Mouse (Mus musculus) heart, embryonic 11.5 days (tissue): ENCODE results near the gene Gpx3. TPM values are rescaled to one million over a fixed set of nuclear protein-coding genes. Genes with fewer than 3 reads are reported as not detected.

Experiments used
- ATAC-seq: fragments of 200-750 bp; cut with Nextera tagmentation; replicated peaks from 2 replicates; pipeline ENCODE4 v1.8.0; 2017; ENCODE audit warnings: moderate library complexity; ENCODE audit not compliant: insufficient number of reproducible peaks, low FRiP score, low TSS enrichment
- H3K27ac ChIP-seq: fragments of 300-500 bp; sonication (generic); 2 replicates; pipeline ENCODE4 v1.5.1; 2014; ENCODE audit warnings: mild to moderate bottlenecking, low read depth, low read length
- H3K27me3 ChIP-seq: fragments of 300-500 bp; sonication (generic); 2 replicates; pipeline ENCODE4 v1.6.1; 2014; ENCODE audit warnings: mild to moderate bottlenecking, low read length, mixed read lengths; ENCODE audit not compliant: control insufficient read depth, insufficient read depth
- H3K36me3 ChIP-seq: fragments of 300-500 bp; sonication (generic); 2 replicates; pipeline ENCODE4 v1.6.1; 2014; ENCODE audit warnings: mild to moderate bottlenecking, low read length, moderate library complexity, mixed read lengths; ENCODE audit not compliant: control insufficient read depth, insufficient read depth
- H3K4me1 ChIP-seq: fragments of 300-500 bp; sonication (generic); 2 replicates; pipeline ENCODE4 v1.6.1; 2014; ENCODE audit warnings: low read length; ENCODE audit not compliant: control insufficient read depth, insufficient read depth
- H3K4me2 ChIP-seq: fragments of 300-500 bp; sonication (generic); 2 replicates; pipeline ENCODE4 v1.6.1; 2014; ENCODE audit warnings: mild to moderate bottlenecking, moderate library complexity
- H3K4me3 ChIP-seq: fragments of 300-500 bp; sonication (generic); 2 replicates; pipeline ENCODE4 v1.5.1; 2014; ENCODE audit warnings: low read depth, low read length
- H3K9ac ChIP-seq: fragments of 300-500 bp; sonication (generic); 2 replicates; pipeline ENCODE4 v1.6.1; 2014; ENCODE audit warnings: mild to moderate bottlenecking, low read depth, low read length, moderate library complexity
- H3K9me3 ChIP-seq: fragments of 300-500 bp; sonication (generic); replicated peaks from 2 replicates; pipeline ENCODE4 v1.6.1; 2016; ENCODE audit warnings: low read length; ENCODE audit not compliant: control insufficient read depth
- WGBS: fragments of 180-500 bp; shearing (Covaris S2); extraction: QIAGEN DNeasy Blood & Tissue Kit; methylation state at CpG from one replicate; pipeline ENCODE4 v1.1.7; 2014; ENCODE audit not compliant: insufficient replicate concordance; 5-methylcytosine and 5-hydroxymethylcytosine counted together
- polyA plus RNA-seq: library from polyadenylated mRNA; unstranded; fragments of >200 nt; fragmentation: Nextera tagmentation; extraction: Ambion mirVana; gene quantifications from 2 replicates; pipeline ENCODE4 v1.2.1, GENCODE M21; 2014

Gene Gpx3
- polyA plus RNA-seq, 1 experiment from 2014 or later: 1,579 TPM

DNA sequence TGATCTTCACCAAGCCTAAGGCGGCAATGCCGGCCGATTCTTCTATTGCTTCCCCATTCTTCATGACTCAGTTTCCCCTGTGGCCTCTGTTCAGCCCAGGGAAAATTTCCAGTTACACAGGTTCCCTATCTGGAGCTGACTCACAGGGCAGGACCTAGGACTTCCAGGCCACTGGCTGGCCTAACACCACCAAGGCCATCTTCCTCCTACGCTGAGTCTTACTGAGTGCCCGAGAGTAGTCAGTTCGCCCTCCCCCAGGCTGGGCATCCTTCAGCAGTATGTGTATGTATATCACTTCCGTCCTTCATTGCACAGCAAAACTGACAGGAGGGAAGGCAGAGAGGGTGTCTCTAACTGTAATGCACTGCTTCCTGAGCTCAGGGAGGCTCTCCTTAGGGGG lies 31.9 kb downstream of the Gpx3 start:
- Histone ChIP-seq H3K4me1 (peaks cover 12% of the 10 kb centered on the region), H3K36me3 (peaks cover 5% of the 10 kb centered on the region), H3K4me2 (no peak overlapping the region), H3K27me3 (no peaks in the 10 kb centered on the region), H3K9me3 (no peaks in the 10 kb centered on the region), H3K9ac (no peak overlapping the region), H3K27ac (no peak overlapping the region), H3K4me3 (no peak overlapping the region)
- ATAC-seq: no peak
- 92% methylated on average over 7 of the region's 7 CpGs for WGBS

DNA sequence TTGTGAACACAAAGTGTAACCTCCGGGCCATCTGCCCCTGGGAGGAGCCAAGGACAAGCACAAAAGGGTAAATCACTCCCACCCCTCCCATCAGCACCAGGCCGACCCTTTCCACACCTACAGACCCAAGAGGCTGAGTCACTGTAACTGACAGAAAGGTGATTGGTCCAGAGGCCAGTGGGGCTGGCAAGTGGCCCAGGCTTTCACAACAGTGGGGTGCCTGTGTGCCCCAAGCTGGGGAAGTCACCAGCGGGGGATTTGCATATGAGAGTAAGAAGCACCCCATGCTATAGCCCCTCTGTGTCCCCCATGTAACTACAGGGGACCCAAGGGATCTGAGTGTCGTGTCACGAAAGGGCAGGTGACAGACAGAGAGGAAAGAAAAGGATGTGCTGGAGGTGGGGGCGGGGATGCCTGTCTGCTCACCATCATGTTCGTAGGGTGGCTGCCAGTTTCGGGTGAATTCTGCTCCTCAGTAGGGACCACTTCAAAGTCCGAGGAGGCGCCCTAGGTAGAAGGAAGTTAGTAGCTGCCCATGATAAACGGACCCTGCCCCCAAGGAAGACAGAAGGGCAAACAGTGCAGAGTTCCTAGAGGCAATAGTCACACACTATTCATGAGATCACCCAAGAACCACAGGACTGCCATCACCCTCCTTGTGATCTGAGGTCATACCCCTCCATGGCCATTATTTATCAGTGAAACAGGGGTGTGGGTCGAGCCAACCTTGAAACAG lies 34.0 kb downstream of the Gpx3 start:
- H3K9ac ChIP-seq: no peak overlapping the region
- H3K9me3 ChIP-seq: no peaks in the 10 kb centered on the region
- ATAC-seq: no peak
- no peak overlapping the region for H3K27ac ChIP-seq
- peaks cover 15% of the 10 kb centered on the region for H3K4me1 ChIP-seq
- peaks cover 4% of the 10 kb centered on the region for H3K36me3 ChIP-seq
- no peak overlapping the region for H3K4me2 ChIP-seq
- 36% methylated on average over 12 of the region's 12 CpGs for WGBS
- no peaks in the 10 kb centered on the region for H3K27me3 ChIP-seq
- no peak overlapping the region for H3K4me3 ChIP-seq

DNA sequence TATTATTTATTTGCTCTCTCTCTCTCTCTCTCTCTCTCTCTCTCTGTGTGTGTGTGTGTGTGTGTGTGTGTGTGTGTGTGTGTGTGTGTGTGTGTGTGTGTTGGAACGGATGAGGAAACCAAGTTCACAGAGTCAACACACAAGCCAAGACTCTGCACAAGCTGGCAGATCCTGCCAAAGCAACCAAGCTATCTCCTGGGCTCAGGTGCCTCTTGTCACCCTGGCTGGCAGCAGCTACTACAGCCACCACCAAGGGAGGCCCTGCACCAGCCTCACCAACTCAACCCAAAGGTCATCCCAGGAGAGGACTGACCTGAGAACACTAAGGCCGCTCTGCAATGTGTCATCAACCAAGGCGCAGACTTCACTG lies 34.5 kb downstream of the Gpx3 start:
- H3K9me3 ChIP-seq: no peaks in the 10 kb centered on the region
- ATAC-seq: no peak
- no peak overlapping the region for H3K9ac ChIP-seq
- WGBS: 75% methylated on average over 3 of the region's 3 CpGs
- peaks cover 4% of the 10 kb centered on the region for H3K36me3 ChIP-seq
- no peak overlapping the region for H3K4me3 ChIP-seq
- no peak overlapping the region for H3K4me2 ChIP-seq
- H3K27ac ChIP-seq: no peak overlapping the region
- H3K4me1 ChIP-seq: peaks cover 15% of the 10 kb centered on the region
- no peaks in the 10 kb centered on the region for H3K27me3 ChIP-seq

DNA sequence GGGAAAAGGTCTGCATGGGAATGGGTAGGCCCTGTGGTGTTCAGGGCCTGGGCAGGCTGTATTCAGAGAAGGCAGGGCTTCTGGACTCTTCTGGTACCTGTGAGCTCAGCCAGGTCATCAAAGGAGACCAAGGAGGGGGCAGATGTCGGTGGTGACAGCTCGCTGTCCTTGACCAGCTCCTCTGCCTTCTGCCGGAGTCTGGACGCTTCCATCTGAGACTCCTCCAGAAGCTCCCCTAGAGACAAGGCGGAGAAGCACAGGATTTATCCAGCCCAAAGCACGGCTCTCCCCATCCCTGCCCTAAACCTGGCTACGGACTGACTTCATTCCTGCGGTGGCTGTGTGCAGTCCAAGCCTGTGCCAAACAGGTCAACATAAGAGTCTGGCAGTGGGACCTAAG lies 37.2 kb downstream of the Gpx3 start:
- Histone ChIP-seq H3K4me1 (peaks cover 15% of the 10 kb centered on the region), H3K27me3 (no peaks in the 10 kb centered on the region), H3K9me3 (no peaks in the 10 kb centered on the region), H3K4me2 (no peak overlapping the region), H3K4me3 (no peak overlapping the region), H3K9ac (no peak overlapping the region), H3K27ac (no peak overlapping the region), H3K36me3 (0 out of 2 replicates have a peak, but pooled peaks cover 4% of the 10 kb centered on the region)
- WGBS: 74% methylated on average over 8 of the region's 8 CpGs
- no peak for ATAC-seq

DNA sequence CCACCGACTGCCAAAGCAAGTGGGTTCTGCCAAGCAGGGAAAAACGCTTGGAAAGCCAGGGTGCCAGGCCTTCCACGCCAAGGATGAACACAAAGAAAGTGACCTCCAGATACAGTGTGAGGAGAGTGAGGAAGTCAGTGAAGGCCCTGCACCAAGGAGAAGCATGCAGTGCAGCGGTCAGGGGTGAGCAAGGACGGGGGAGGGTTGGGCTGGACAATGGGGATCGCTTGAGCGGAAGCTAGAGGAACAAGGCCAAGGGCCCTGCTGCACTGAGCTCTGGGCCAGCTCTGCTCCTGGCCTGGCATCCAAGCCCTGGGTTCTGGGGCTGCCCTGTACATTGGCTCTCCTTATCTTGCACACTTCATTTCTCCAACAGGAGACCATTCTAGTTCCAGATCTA lies 37.8 kb downstream of the Gpx3 start:
- 76% methylated on average over 7 of the region's 7 CpGs for WGBS
- Histone ChIP-seq H3K9ac (no peak overlapping the region), H3K4me3 (no peak overlapping the region), H3K27ac (no peak overlapping the region), H3K36me3 (0 out of 2 replicates have a peak, but pooled peaks cover 4% of the 10 kb centered on the region), H3K4me1 (peaks cover 15% of the 10 kb centered on the region), H3K9me3 (no peaks in the 10 kb centered on the region), H3K4me2 (no peak overlapping the region), H3K27me3 (no peaks in the 10 kb centered on the region)
- no peak for ATAC-seq

DNA sequence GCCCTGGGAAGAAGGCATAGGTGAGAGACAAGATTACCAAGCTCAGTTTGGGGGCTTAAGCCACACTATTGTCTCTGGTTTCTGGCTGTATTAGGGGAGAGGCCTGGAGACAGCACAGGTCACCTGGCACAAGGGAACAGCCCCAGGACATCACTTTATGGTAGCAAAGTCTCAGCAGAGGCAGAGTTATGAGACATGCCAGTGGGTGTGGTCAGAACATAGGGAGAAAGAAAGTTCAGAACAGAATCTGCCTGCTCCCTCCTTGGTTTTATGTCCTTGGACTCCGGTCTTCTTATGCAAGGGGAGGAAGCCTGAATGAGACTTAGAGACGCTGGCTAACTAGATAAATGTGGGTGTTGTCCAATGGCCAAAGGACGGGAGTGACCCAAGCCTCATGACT lies 42.4 kb downstream of the Gpx3 start:
- Histone ChIP-seq H3K27ac (no peak overlapping the region), H3K27me3 (no peaks in the 10 kb centered on the region), H3K9ac (no peak overlapping the region), H3K4me3 (no peak overlapping the region), H3K36me3 (no peaks in the 10 kb centered on the region), H3K4me2 (no peak overlapping the region), H3K9me3 (no peaks in the 10 kb centered on the region), H3K4me1 (peaks cover 2% of the 10 kb centered on the region)
- ATAC-seq: no peak
- 80% methylated on average over 3 of the region's 3 CpGs for WGBS

DNA sequence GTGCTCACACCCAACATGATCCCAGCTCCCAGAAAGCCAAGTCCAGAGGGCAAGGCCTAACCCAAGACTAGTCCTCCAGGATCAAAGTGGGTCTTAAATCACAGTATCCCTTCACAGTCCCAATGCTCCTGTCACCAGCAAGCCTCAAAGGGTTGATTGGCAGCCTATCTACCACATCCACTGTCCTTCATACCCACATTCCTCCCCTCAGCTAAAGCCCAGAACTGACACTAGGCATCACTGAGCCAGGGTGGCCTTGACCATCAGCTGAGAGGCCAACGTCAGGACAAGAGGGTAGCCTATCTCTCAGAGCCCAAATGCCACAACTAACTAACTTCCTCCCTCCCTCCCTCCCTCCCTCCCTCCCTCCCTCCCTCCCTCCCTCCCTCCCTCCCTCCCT lies 47.5 kb downstream of the Gpx3 start:
- no peak for ATAC-seq
- Histone ChIP-seq H3K9ac (no peak overlapping the region), H3K4me2 (no peak overlapping the region), H3K27ac (no peak overlapping the region), H3K9me3 (no peaks in the 10 kb centered on the region), H3K4me3 (no peak overlapping the region), H3K4me1 (peaks cover 27% of the 10 kb centered on the region), H3K27me3 (no peaks in the 10 kb centered on the region), H3K36me3 (no peaks in the 10 kb centered on the region)
- 44% methylated on average over 1 of the region's 1 CpGs for WGBS

DNA sequence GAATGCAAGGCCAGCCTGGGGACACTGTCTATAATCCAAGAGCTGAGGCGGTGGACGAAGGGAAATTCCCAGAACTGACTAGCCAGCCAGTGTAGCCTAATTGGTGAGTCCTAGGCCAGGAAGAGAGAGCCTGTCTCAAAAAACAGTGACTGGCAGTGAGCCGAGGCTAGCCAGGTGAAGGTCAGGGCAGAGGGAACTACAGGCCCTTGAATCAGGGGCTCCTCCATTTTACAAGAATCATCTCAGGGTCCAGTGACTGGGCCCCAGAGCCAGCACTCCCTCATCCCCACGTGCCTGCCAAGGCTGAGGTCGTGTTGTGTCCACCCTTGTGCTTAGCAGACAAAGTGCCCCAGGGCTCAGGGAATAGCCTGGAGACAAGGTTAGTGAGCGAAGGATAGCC lies 48.4 kb downstream of the Gpx3 start:
- no peaks in the 10 kb centered on the region for H3K27me3 ChIP-seq
- H3K4me2 ChIP-seq: no peak overlapping the region
- H3K9ac ChIP-seq: no peak overlapping the region
- no peaks in the 10 kb centered on the region for H3K36me3 ChIP-seq
- H3K4me3 ChIP-seq: no peak overlapping the region
- H3K4me1 ChIP-seq: peaks cover 31% of the 10 kb centered on the region
- H3K9me3 ChIP-seq: no peaks in the 10 kb centered on the region
- no peak for ATAC-seq
- peak overlapping the region; percentile 22; the same call in 1 of the 2 replicates for H3K27ac ChIP-seq
- WGBS: 77% methylated on average over 6 of the region's 6 CpGs

DNA sequence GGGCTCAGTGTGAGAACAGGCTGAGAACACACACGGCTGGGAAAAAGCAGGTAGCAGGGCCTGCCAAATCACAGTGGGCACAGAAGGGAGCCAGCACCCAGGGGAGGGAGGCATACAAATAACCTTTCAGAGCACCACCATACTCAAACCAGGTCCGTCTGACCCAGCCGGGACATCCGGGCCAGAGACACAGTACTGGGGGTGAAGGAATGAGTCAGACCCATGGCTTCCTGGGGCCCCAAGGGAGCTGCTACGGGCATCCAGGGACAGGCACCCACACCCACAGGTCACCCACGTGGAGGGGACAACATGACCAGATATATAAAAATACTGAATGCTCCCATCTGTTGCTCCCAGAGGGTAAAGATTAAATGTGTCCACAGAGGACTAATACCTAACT lies 50.4 kb downstream of the Gpx3 start:
- no peak overlapping the region for H3K4me2 ChIP-seq
- 38% methylated on average over 6 of the region's 6 CpGs for WGBS
- H3K9ac ChIP-seq: 0 out of 2 replicates have a peak overlapping the region, but pooled peaks have one; percentile 18

More for the DNA sequence above, 50.4 kb downstream of the Gpx3 start:
- ATAC-seq: no peak
- Histone ChIP-seq H3K4me1 (peaks cover 34% of the 10 kb centered on the region), H3K9me3 (no peaks in the 10 kb centered on the region), H3K36me3 (no peaks in the 10 kb centered on the region), H3K27me3 (no peaks in the 10 kb centered on the region), H3K27ac (peak overlapping the region; percentile 47; the same call in 1 of the 2 replicates), H3K4me3 (no peak overlapping the region)
